Mouse (Mus musculus) heart, adult 2 months (tissue): Measurements from ENCODE around the gene Sox13. TPM values are rescaled to one million over a fixed set of nuclear protein-coding genes. Genes with fewer than 3 reads are reported as not detected.
"Not testable (repeated sequence)": the region's sequence is repeated elsewhere in the genome, so short reads cannot be mapped to it uniquely, and the experiment has no call there.

ENCODE experiments used
- DNase-seq, 2 experiments: peaks; one replicate each; pipeline ENCODE4 v3.0.0; 2021
- H3K27ac ChIP-seq: fragments of 200-600 bp; 2 replicates; pipeline ENCODE4 v1.8.1; 2022
- H3K27me3 ChIP-seq: fragments of 200-500 bp; 2 replicates; pipeline ENCODE4 v1.6.1; 2012; ENCODE audit warnings: mild to moderate bottlenecking, low read length, inconsistent platforms, mixed read lengths; ENCODE audit not compliant: control insufficient read depth, insufficient read depth
- H3K36me3 ChIP-seq: fragments of 200-500 bp; 2 replicates; pipeline ENCODE4 v1.6.1; 2012; ENCODE audit warnings: low read length, inconsistent platforms; ENCODE audit not compliant: control insufficient read depth, insufficient read depth
- H3K4me1 ChIP-seq: fragments of 200-500 bp; 2 replicates; pipeline ENCODE4 v1.6.1; 2011; ENCODE audit warnings: low read length; ENCODE audit not compliant: control insufficient read depth, insufficient read depth
- H3K4me3 ChIP-seq: fragments of 200-600 bp; 2 replicates; pipeline ENCODE4 v1.8.1; 2022
- H3K79me2 ChIP-seq: fragments of 200-500 bp; replicated peaks from 2 replicates; pipeline ENCODE4 v1.6.1; 2012; ENCODE audit warnings: mild to moderate bottlenecking, inconsistent platforms, low read length, moderate library complexity, mixed read lengths; ENCODE audit not compliant: control insufficient read depth, insufficient read depth
- H3K9ac ChIP-seq: fragments of 200-500 bp; 2 replicates; pipeline ENCODE4 v1.6.1; 2012; ENCODE audit warnings: low read depth, mild to moderate bottlenecking, control low read depth, inconsistent platforms, low read length, mixed read lengths
- CTCF ChIP-seq: fragments of 200-600 bp; IDR thresholded peaks from 2 replicates; pipeline ENCODE4 v1.8.1; 2022; ENCODE audit warnings: antibody characterized with exemption, mild to moderate bottlenecking, moderate library complexity
- EP300 ChIP-seq: fragments of 200-500 bp; IDR thresholded peaks from 2 replicates; pipeline ENCODE4 v1.6.1; 2011; ENCODE audit warnings: low read depth, low read length, control low read depth; ENCODE audit not compliant: insufficient read depth
- POLR2A ChIP-seq: fragments of 200-500 bp; IDR thresholded peaks from 2 replicates; pipeline ENCODE4 v1.6.1; 2011; ENCODE audit warnings: mild to moderate bottlenecking, low read depth, low read length, control low read depth; ENCODE audit not compliant: insufficient read depth
- WGBS: fragments of 180-500 bp; shearing (Covaris S2); methylation state at CpG from one replicate; pipeline ENCODE4 v1.1.7; 2018; 5-methylcytosine and 5-hydroxymethylcytosine counted together
- intact Hi-C: fragments of 180-260 bp; cut with DNase I; formaldehyde crosslinking; loops from one replicate; pipeline ENCODE4 v1.15.1; 2025
- polyA plus RNA-seq: library from polyadenylated mRNA; depleted of rRNA; stranded (reverse); fragments of >200 nt; gene quantifications from 2 replicates; pipeline ENCODE4 v1.2.3, GENCODE M21; 2012; rRNA removed
- total RNA-seq, 2 experiments: library from RNA; stranded (reverse); gene quantifications; 2 replicates each; pipeline ENCODE4 v1.2.3; 2021

Sox13 gene
- total and polyA plus RNA-seq, 3 experiments: 15.3 to 24.7 (median 16.2) TPM

GRCm38 (mm10) chr1:133344357-133344756 lies 79.8 kb downstream of the Sox13 start:
- H3K27me3 ChIP-seq: no peaks in the 10 kb centered on the region
- no peaks in the 10 kb centered on the region for H3K79me2 ChIP-seq
- no peak overlapping the region for H3K27ac ChIP-seq
- 91% methylated on average over 2 of the region's 2 CpGs for WGBS
- H3K36me3 ChIP-seq: no peaks in the 10 kb centered on the region
- DNase-seq: no peak
- H3K4me3 ChIP-seq: no peak overlapping the region
- intact Hi-C loops: no loop called here
- no peaks in the 10 kb centered on the region for H3K4me1 ChIP-seq
- H3K9ac ChIP-seq: no peak overlapping the region
- TF ChIP-seq CTCF (no peak), POLR2A (no peak), EP300 (no peak)

GRCm38 (mm10) chr1:133340403-133340802 lies 83.8 kb downstream of the Sox13 start:
- H3K27ac ChIP-seq, H3K27me3 ChIP-seq, H3K79me2 ChIP-seq, DNase-seq, intact Hi-C loops, H3K36me3 ChIP-seq, H3K9ac ChIP-seq, H3K4me3 ChIP-seq, H3K4me1 ChIP-seq: not testable (repeated sequence)
- 36% methylated on average over 1 of the region's 1 CpGs for WGBS

- no peak overlapping the region for H3K4me3 ChIP-seq
- H3K9ac ChIP-seq: no peak overlapping the region
- WGBS: 80% methylated on average over 6 of the region's 6 CpGs
- H3K27ac ChIP-seq: no peak overlapping the region
- no peaks in the 10 kb centered on the region for H3K36me3 ChIP-seq
- H3K79me2 ChIP-seq: no peaks in the 10 kb centered on the region
- TF ChIP-seq CTCF: no peak
- no peak for TF ChIP-seq POLR2A
- no peak for TF ChIP-seq EP300
- intact Hi-C loops: no loop called here
- DNase-seq: no peak
- no peaks in the 10 kb centered on the region for H3K4me1 ChIP-seq
- peaks cover 5% of the 10 kb centered on the region; the same call in 1 of the 2 replicates for H3K27me3 ChIP-seq
Observed at GRCm38 (mm10) chr1:133333937-133334336, 90.2 kb downstream of the Sox13 start.

- H3K36me3 ChIP-seq: no peaks in the 10 kb centered on the region
- peaks cover 5% of the 10 kb centered on the region; the same call in 1 of the 2 replicates for H3K27me3 ChIP-seq
- 86% methylated on average over 11 of the region's 11 CpGs for WGBS
- H3K79me2 ChIP-seq: no peaks in the 10 kb centered on the region
- H3K4me3 ChIP-seq: no peak overlapping the region
- DNase-seq: no peak
- TF ChIP-seq EP300 (no peak), CTCF (no peak), POLR2A (no peak)
- H3K9ac ChIP-seq: no peak overlapping the region
- no peaks in the 10 kb centered on the region for H3K4me1 ChIP-seq
- no peak overlapping the region for H3K27ac ChIP-seq
- intact Hi-C loops: no loop called here
Observed at GRCm38 (mm10) chr1:133332656-133333430, 91.3 kb downstream of the Sox13 start.

Other genes with a start within 250 kb of the Sox13 start
- gene Golt1a, start 114.6 kb downstream of the Sox13 start, total RNA-seq: not detected
- gene Golt1a, start 114.6 kb downstream of the Sox13 start, polyA plus RNA-seq: 0.43 TPM in 1 of 2 replicates, not detected in the other
- gene Kiss1, start 102.5 kb downstream of the Sox13 start, total RNA-seq: not detected
- gene Kiss1, start 102.5 kb downstream of the Sox13 start, polyA plus RNA-seq: not detected in 2 replicates
- gene Ren1, start 73.9 kb downstream of the Sox13 start, total RNA-seq: under 1 TPM in 1 of 2 experiments, not detected in 1; 0.14 TPM
- 0.23 and 0.41 TPM in 2 replicates for gene Ren1, start 73.9 kb downstream of the Sox13 start, polyA plus RNA-seq
- gene Etnk2, start 60.8 kb downstream of the Sox13 start, total RNA-seq: under 1 TPM; 0.29 to 0.93 TPM
- 0.70 and 0.84 TPM in 2 replicates for gene Etnk2, start 60.8 kb downstream of the Sox13 start, polyA plus RNA-seq
- gene Snrpe, start 185.9 kb upstream of the Sox13 start, total RNA-seq: 10 to 100 TPM; 65.6 to 70.2 TPM
- gene Snrpe, start 185.9 kb upstream of the Sox13 start, polyA plus RNA-seq: 28.0 and 67.6 TPM in 2 replicates
- 1 to 10 TPM; 3.2 to 3.3 TPM for gene Zbed6, start 236.5 kb upstream of the Sox13 start, total RNA-seq
- 2.3 and 5.5 TPM in 2 replicates for gene Zbed6, start 236.5 kb upstream of the Sox13 start, polyA plus RNA-seq
- gene Gm38394, start 236.9 kb upstream of the Sox13 start, total RNA-seq: 10 to 100 TPM; 14.5 to 15.0 TPM
- gene Gm38394, start 236.9 kb upstream of the Sox13 start, polyA plus RNA-seq: 2.5 and 6.2 TPM in 2 replicates